Mouse (Mus musculus) thymus, adult 2 months (tissue): ENCODE measurements around the gene Gipc2. TPM values are rescaled to one million over a fixed set of nuclear protein-coding genes. Genes with fewer than 3 reads are reported as not detected.

Experiments
- DNase-seq: peaks from one replicate; pipeline ENCODE4 v3.0.0; 2021
- H3K27ac ChIP-seq: fragments of 200-500 bp; 2 replicates; pipeline ENCODE4 v1.5.1; 2012; ENCODE audit warnings: low read length, control low read depth; ENCODE audit not compliant: control insufficient read depth, insufficient read depth
- H3K27me3 ChIP-seq: fragments of 200-500 bp; 2 replicates; pipeline ENCODE4 v1.6.1; 2012; ENCODE audit warnings: mild to moderate bottlenecking, low read length, moderate library complexity, mixed read lengths; ENCODE audit not compliant: control insufficient read depth, insufficient read depth
- H3K36me3 ChIP-seq: fragments of 200-500 bp; 2 replicates; pipeline ENCODE4 v1.6.1; 2012; ENCODE audit warnings: mild to moderate bottlenecking, low read length, moderate library complexity; ENCODE audit not compliant: control insufficient read depth, insufficient read depth
- H3K4me1 ChIP-seq: fragments of 200-500 bp; replicated peaks from 2 replicates; pipeline ENCODE4 v1.6.1; 2012; ENCODE audit warnings: low read length; ENCODE audit not compliant: control insufficient read depth, insufficient read depth
- H3K4me3 ChIP-seq: fragments of 200-500 bp; 2 replicates; pipeline ENCODE4 v1.5.1; 2012; ENCODE audit warnings: mild to moderate bottlenecking, low read length, control low read depth, moderate library complexity; ENCODE audit not compliant: control insufficient read depth, insufficient read depth
- CTCF ChIP-seq: fragments of 200-500 bp; IDR thresholded peaks from 2 replicates; pipeline ENCODE4 v1.5.1; 2012; ENCODE audit warnings: mild to moderate bottlenecking, control low read depth, low read length, moderate library complexity, borderline replicate concordance; ENCODE audit not compliant: control insufficient read depth, poor library complexity, insufficient read depth; ENCODE audit errors: extremely low read depth
- POLR2A ChIP-seq: fragments of 200-500 bp; IDR thresholded peaks from 2 replicates; pipeline ENCODE4 v1.6.1; 2012; ENCODE audit warnings: mild to moderate bottlenecking, low read length, control low read depth, moderate library complexity; ENCODE audit not compliant: control insufficient read depth, poor library complexity, insufficient read depth; ENCODE audit errors: extremely low read depth
- WGBS: fragments of 180-500 bp; shearing (Covaris S2); methylation state at CpG from one replicate; pipeline ENCODE4 v1.1.7; 2018; 5-methylcytosine and 5-hydroxymethylcytosine counted together
- polyA plus RNA-seq: library from polyadenylated mRNA; depleted of rRNA; stranded (reverse); fragments of >200 nt; gene quantifications from 2 replicates; pipeline ENCODE4 v1.2.3, GENCODE M21; 2012; rRNA removed

Gipc2 gene
- polyA plus RNA-seq, 1 experiment: 4.0 TPM

GRCm38 (mm10) chr3:152061145-152061544, 104.9 kb downstream of the Gipc2 start:
- Histone ChIP-seq H3K27me3 (no peaks in the 10 kb centered on the region), H3K27ac (no peak overlapping the region), H3K4me1 (no peaks in the 10 kb centered on the region), H3K4me3 (no peak overlapping the region), H3K36me3 (no peaks in the 10 kb centered on the region)
- TF ChIP-seq POLR2A: no peak
- TF ChIP-seq CTCF: no peak
- DNase-seq: no peak
- 95% methylated on average over 5 of the region's 5 CpGs for WGBS

GRCm38 (mm10) chr3:152058235-152058634, 107.8 kb downstream of the Gipc2 start:
- no peaks in the 10 kb centered on the region for H3K4me1 ChIP-seq
- no peaks in the 10 kb centered on the region for H3K36me3 ChIP-seq
- 75% methylated on average over 2 of the region's 2 CpGs for WGBS
- no peak for TF ChIP-seq CTCF
- no peak for TF ChIP-seq POLR2A
- H3K27ac ChIP-seq: no peak overlapping the region
- no peaks in the 10 kb centered on the region for H3K27me3 ChIP-seq
- no peak overlapping the region for H3K4me3 ChIP-seq
- DNase-seq: no peak

- H3K27me3 ChIP-seq: no peaks in the 10 kb centered on the region
- no peaks in the 10 kb centered on the region for H3K4me1 ChIP-seq
- WGBS: 86% methylated on average over 4 of the region's 4 CpGs
- no peak for DNase-seq
- H3K36me3 ChIP-seq: no peaks in the 10 kb centered on the region
- H3K27ac ChIP-seq: no peak overlapping the region
- no peak overlapping the region for H3K4me3 ChIP-seq
- no peak for TF ChIP-seq POLR2A
- TF ChIP-seq CTCF: no peak
Observed at GRCm38 (mm10) chr3:152054260-152054659, 111.8 kb downstream of the Gipc2 start.

GRCm38 (mm10) chr3:152051959-152052358, 114.1 kb downstream of the Gipc2 start:
- Histone ChIP-seq H3K27me3 (no peaks in the 10 kb centered on the region), H3K4me1 (no peaks in the 10 kb centered on the region), H3K27ac (no peak overlapping the region), H3K4me3 (no peak overlapping the region), H3K36me3 (no peaks in the 10 kb centered on the region)
- DNase-seq: no peak
- 97% methylated on average over 2 of the region's 2 CpGs for WGBS
- TF ChIP-seq CTCF: no peak
- TF ChIP-seq POLR2A: no peak

- Histone ChIP-seq H3K4me3 (no peak overlapping the region), H3K36me3 (no peaks in the 10 kb centered on the region), H3K27ac (no peak overlapping the region), H3K4me1 (no peaks in the 10 kb centered on the region), H3K27me3 (no peaks in the 10 kb centered on the region)
- TF ChIP-seq CTCF: no peak
- TF ChIP-seq POLR2A: no peak
- no peak for DNase-seq
Observed at GRCm38 (mm10) chr3:152047914-152048313, 118.1 kb downstream of the Gipc2 start.

- no peak for DNase-seq
- 78% methylated on average over 3 of the region's 3 CpGs for WGBS
- Histone ChIP-seq H3K27me3 (no peaks in the 10 kb centered on the region), H3K4me1 (no peaks in the 10 kb centered on the region), H3K4me3 (no peak overlapping the region), H3K27ac (no peak overlapping the region), H3K36me3 (no peaks in the 10 kb centered on the region)
- TF ChIP-seq POLR2A (no peak), CTCF (no peak)
Observed at GRCm38 (mm10) chr3:152046895-152047294, 119.1 kb downstream of the Gipc2 start.

Other genes starting within 250 kb of the Gipc2 start
- 8.6 and 9.2 TPM in 2 replicates for gene Dnajb4, start 44.1 kb upstream of the Gipc2 start, polyA plus RNA-seq
- gene Fubp1, start 44.2 kb upstream of the Gipc2 start, polyA plus RNA-seq: 247 and 254 TPM in 2 replicates
- gene Nexn, start 100.1 kb upstream of the Gipc2 start, polyA plus RNA-seq: 0.31 TPM in 1 of 2 replicates, not detected in the other
- gene Miga1, start 174.2 kb upstream of the Gipc2 start, polyA plus RNA-seq: 15.2 and 15.4 TPM in 2 replicates
- 16.8 and 20.7 TPM in 2 replicates for gene Usp33, start 180.2 kb upstream of the Gipc2 start, polyA plus RNA-seq
- gene Zzz3, start 229.2 kb upstream of the Gipc2 start, polyA plus RNA-seq: 29.1 and 35.7 TPM in 2 replicates